Mouse (Mus musculus): Measurements from ENCODE around the gene Tk1. TPM values are rescaled to one million over a fixed set of nuclear protein-coding genes. Genes with fewer than 3 reads are reported as not detected.
A peak's percentile ranks its signal among the peaks of the same experiment; 100 is the strongest.

Gene Tk1
- polyA plus RNA-seq, 1 experiment from 2014 or later, result 86.0 TPM

- Histone ChIP-seq H3K36me3 (ENCODE audit: control insufficient read depth, insufficient read depth, low read length) (peaks cover 4% of the 10 kb centered on the region), H3K4me3 (ENCODE audit: low read depth, low read length) (peak within 1 kb of the TSS; percentile 50), H3K27ac (ENCODE audit: low read depth, low read length) (peak within 1 kb of the TSS; percentile 86), H3K4me2 (ENCODE audit: low read depth) (peak within 1 kb of the TSS; percentile 65), H3K9ac (ENCODE audit: low read length) (peak within 1 kb of the TSS; percentile 62), H3K27me3 (ENCODE audit: control insufficient read depth, insufficient read depth, low read length) (no peaks in the 10 kb centered on the region), H3K4me1 (ENCODE audit: control insufficient read depth, insufficient read depth, low read length) (peaks cover 12% of the 10 kb centered on the region; the same call in 1 of the 2 replicates), H3K9me3 (ENCODE audit: control insufficient read depth, low read length) (no peaks in the 10 kb centered on the region)
- WGBS, result under 1% methylated on average over 50 of the region's 51 CpGs
- DNase-seq (ENCODE audit: low spot score) (peak; percentile 99), ATAC-seq (ENCODE audit: insufficient read depth, low FRiP score, low TSS enrichment) (peak; percentile 92)
Observed at GRCm38 (mm10) chr11:117848985-117849671, 23.2 kb upstream of the Tk1 start, which contains the start of gene Birc5. Gene Birc5, plus strand, starts transcription at chr11:117849251.

GRCm38 (mm10) chr11:117848271-117848984 lies 22.5 kb upstream of the Tk1 start:
- Histone ChIP-seq H3K4me2 (ENCODE audit: low read depth) (peak overlapping the region; percentile 48), H3K4me1 (ENCODE audit: control insufficient read depth, insufficient read depth, low read length) (peaks cover 12% of the 10 kb centered on the region; the same call in 1 of the 2 replicates), H3K9me3 (ENCODE audit: control insufficient read depth, low read length) (no peaks in the 10 kb centered on the region), H3K27ac (ENCODE audit: low read depth, low read length) (peak overlapping the region; percentile 86), H3K36me3 (ENCODE audit: control insufficient read depth, insufficient read depth, low read length) (peaks cover 3% of the 10 kb centered on the region), H3K9ac (ENCODE audit: low read length) (peak overlapping the region; percentile 62), H3K4me3 (ENCODE audit: low read depth, low read length) (peak overlapping the region; percentile 50), H3K27me3 (ENCODE audit: control insufficient read depth, insufficient read depth, low read length) (no peaks in the 10 kb centered on the region)
- 9% methylated on average over 19 of the region's 19 CpGs for WGBS
- no peak for DNase-seq (ENCODE audit: low spot score)
- ATAC-seq (ENCODE audit: insufficient read depth, low FRiP score, low TSS enrichment), result peak; percentile 75

DNA sequence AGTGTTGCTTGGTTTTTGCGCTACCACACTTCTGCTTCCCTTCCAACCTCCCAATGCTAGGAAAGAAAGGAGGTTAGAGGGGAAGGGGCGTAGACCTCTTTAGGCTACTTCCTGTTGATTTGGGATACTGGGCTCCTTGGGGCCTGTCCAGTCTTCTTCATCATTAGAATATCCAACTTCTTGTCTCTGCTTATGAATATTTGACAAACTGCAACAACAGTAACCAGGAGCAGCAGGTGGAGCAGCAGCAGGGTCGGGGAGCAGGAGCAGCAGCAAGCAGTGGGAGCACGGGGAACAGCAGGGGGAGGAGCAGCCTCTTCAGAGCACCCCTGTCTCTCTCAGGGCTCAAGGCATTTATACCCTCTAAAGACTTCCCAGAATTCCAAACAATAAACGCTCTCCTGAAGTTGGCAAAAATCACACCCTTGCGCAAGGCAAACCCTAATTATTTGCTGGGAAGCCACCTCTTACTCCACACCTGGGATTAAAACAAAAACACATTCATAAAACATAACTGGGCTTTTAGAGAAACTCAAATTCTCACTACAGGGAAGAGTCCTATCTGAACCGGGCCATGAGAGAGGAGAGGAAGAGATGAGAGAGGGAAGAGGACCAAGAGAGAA lies 21.8 kb upstream of the Tk1 start:
- Histone ChIP-seq H3K9ac (ENCODE audit: low read length) (peak overlapping the region; percentile 62; the same call in 1 of the 2 replicates), H3K9me3 (ENCODE audit: control insufficient read depth, low read length) (no peaks in the 10 kb centered on the region), H3K27ac (ENCODE audit: low read depth, low read length) (no peak overlapping the region), H3K4me3 (ENCODE audit: low read depth, low read length) (no peak overlapping the region), H3K27me3 (ENCODE audit: control insufficient read depth, insufficient read depth, low read length) (no peaks in the 10 kb centered on the region), H3K4me2 (ENCODE audit: low read depth) (no peak overlapping the region), H3K4me1 (ENCODE audit: control insufficient read depth, insufficient read depth, low read length) (peaks cover 12% of the 10 kb centered on the region; the same call in 1 of the 2 replicates), H3K36me3 (ENCODE audit: control insufficient read depth, insufficient read depth, low read length) (peaks cover under 1% of the 10 kb centered on the region)
- WGBS, result 81% methylated on average over 7 of the region's 7 CpGs
- ATAC-seq (ENCODE audit: insufficient read depth, low FRiP score, low TSS enrichment), result no peak
- no peak for DNase-seq (ENCODE audit: low spot score)

DNA sequence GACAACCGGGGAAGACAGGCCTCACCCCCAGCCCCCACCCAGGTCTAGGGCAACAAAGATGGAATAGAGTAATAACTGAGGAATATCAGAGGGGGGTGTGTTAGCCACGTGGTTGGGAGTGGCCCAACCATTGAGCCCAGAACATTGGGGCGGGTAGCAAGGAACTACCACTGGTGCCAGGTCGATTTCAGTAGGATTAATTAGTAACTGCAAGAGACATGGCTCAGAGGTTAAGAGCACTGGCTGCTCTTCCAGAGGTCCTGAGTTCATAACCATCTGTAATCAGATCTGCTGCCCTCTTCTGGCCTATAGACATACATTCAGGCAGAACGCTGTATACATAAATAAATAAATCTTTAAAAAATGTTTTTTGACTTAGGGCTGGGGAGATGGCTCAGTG lies 20.7 kb upstream of the Tk1 start:
- no peak overlapping the region for H3K27ac ChIP-seq (ENCODE audit: low read depth, low read length)
- no peak overlapping the region for H3K4me2 ChIP-seq (ENCODE audit: low read depth)
- ATAC-seq (ENCODE audit: insufficient read depth, low FRiP score, low TSS enrichment), result no peak
- no peak for DNase-seq (ENCODE audit: low spot score)
- H3K4me1 ChIP-seq (ENCODE audit: control insufficient read depth, insufficient read depth, low read length), result peaks cover 12% of the 10 kb centered on the region; the same call in 1 of the 2 replicates
- no peak overlapping the region for H3K4me3 ChIP-seq (ENCODE audit: low read depth, low read length)
- H3K9me3 ChIP-seq (ENCODE audit: control insufficient read depth, low read length), result no peaks in the 10 kb centered on the region
- H3K27me3 ChIP-seq (ENCODE audit: control insufficient read depth, insufficient read depth, low read length), result no peaks in the 10 kb centered on the region
- no peak overlapping the region for H3K9ac ChIP-seq (ENCODE audit: low read length)
- 68% methylated on average over 5 of the region's 5 CpGs for WGBS
- no peaks in the 10 kb centered on the region; the same call in 1 of the 2 replicates for H3K36me3 ChIP-seq (ENCODE audit: control insufficient read depth, insufficient read depth, low read length)

DNA sequence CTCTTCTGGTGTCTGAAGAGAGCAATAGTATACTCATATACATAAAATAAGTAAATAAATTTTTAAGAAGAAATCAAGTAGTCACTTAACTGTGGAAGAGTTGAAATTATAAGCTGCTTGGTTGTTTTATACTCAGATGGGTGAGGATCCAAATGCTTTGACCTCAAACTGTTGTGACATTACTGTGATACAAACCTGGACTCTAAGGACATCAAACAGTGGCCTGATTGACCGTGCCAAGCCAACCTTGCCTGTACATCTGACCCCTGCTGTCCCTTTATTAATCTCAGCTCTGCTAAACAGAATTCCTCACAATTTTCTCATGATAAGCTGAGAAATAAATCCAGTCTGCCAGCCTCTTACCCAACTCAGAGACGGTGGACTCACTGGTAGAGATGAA lies 19.8 kb upstream of the Tk1 start:
- Histone ChIP-seq H3K4me1 (ENCODE audit: control insufficient read depth, insufficient read depth, low read length) (peaks cover 12% of the 10 kb centered on the region; the same call in 1 of the 2 replicates), H3K4me2 (ENCODE audit: low read depth) (no peak overlapping the region), H3K4me3 (ENCODE audit: low read depth, low read length) (no peak overlapping the region), H3K9me3 (ENCODE audit: control insufficient read depth, low read length) (no peaks in the 10 kb centered on the region), H3K36me3 (ENCODE audit: control insufficient read depth, insufficient read depth, low read length) (no peaks in the 10 kb centered on the region), H3K27ac (ENCODE audit: low read depth, low read length) (no peak overlapping the region), H3K9ac (ENCODE audit: low read length) (no peak overlapping the region), H3K27me3 (ENCODE audit: control insufficient read depth, insufficient read depth, low read length) (no peaks in the 10 kb centered on the region)
- no peak for DNase-seq (ENCODE audit: low spot score)
- 87% methylated on average over 2 of the region's 2 CpGs for WGBS
- ATAC-seq (ENCODE audit: insufficient read depth, low FRiP score, low TSS enrichment), result no peak

DNA sequence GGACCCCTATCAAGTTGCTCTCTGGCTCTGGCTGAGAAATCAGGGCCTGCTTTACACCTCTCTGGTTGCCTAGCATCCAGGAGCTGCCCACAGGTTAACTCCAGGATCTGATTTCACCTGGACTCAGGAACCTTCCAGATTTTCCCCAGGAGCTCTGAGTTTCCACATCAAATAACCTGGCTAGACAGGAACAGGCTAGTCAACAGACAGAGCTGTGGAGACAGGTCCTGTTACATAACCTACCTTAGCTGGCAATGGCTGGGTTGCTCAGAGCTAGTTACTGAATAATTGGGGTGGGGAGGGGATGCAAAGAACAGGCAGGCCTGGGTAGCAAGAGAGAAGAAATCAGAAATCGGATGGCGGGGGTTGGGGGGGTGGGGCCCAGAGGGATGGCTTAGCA lies 19.1 kb upstream of the Tk1 start:
- Histone ChIP-seq H3K4me2 (ENCODE audit: low read depth) (no peak overlapping the region), H3K36me3 (ENCODE audit: control insufficient read depth, insufficient read depth, low read length) (no peaks in the 10 kb centered on the region), H3K9ac (ENCODE audit: low read length) (no peak overlapping the region), H3K4me3 (ENCODE audit: low read depth, low read length) (no peak overlapping the region), H3K4me1 (ENCODE audit: control insufficient read depth, insufficient read depth, low read length) (peaks cover 9% of the 10 kb centered on the region; the same call in 1 of the 2 replicates), H3K27me3 (ENCODE audit: control insufficient read depth, insufficient read depth, low read length) (no peaks in the 10 kb centered on the region), H3K27ac (ENCODE audit: low read depth, low read length) (no peak overlapping the region), H3K9me3 (ENCODE audit: control insufficient read depth, low read length) (no peaks in the 10 kb centered on the region)
- ATAC-seq (ENCODE audit: insufficient read depth, low FRiP score, low TSS enrichment) (no peak), DNase-seq (ENCODE audit: low spot score) (no peak)
- WGBS, result 74% methylated on average over 2 of the region's 2 CpGs

GRCm38 (mm10) chr11:117843434-117843833 lies 17.5 kb upstream of the Tk1 start:
- WGBS, result 92% methylated on average over 2 of the region's 2 CpGs
- peaks cover 3% of the 10 kb centered on the region; the same call in 1 of the 2 replicates for H3K4me1 ChIP-seq (ENCODE audit: control insufficient read depth, insufficient read depth, low read length)
- H3K9me3 ChIP-seq (ENCODE audit: control insufficient read depth, low read length), result no peaks in the 10 kb centered on the region

GRCm38 (mm10) chr11:117840910-117841309 lies 15.0 kb upstream of the Tk1 start:
- H3K36me3 ChIP-seq (ENCODE audit: control insufficient read depth, insufficient read depth, low read length), result no peaks in the 10 kb centered on the region
- H3K4me3 ChIP-seq (ENCODE audit: low read depth, low read length), result no peak overlapping the region
- H3K9ac ChIP-seq (ENCODE audit: low read length), result no peak overlapping the region
- H3K27ac ChIP-seq (ENCODE audit: low read depth, low read length), result no peak overlapping the region
- no peak overlapping the region for H3K4me2 ChIP-seq (ENCODE audit: low read depth)
- DNase-seq (ENCODE audit: low spot score), result no peak
- H3K27me3 ChIP-seq (ENCODE audit: control insufficient read depth, insufficient read depth, low read length), result no peaks in the 10 kb centered on the region
- no peaks in the 10 kb centered on the region for H3K9me3 ChIP-seq (ENCODE audit: control insufficient read depth, low read length)
- H3K4me1 ChIP-seq (ENCODE audit: control insufficient read depth, insufficient read depth, low read length), result no peaks in the 10 kb centered on the region
- ATAC-seq (ENCODE audit: insufficient read depth, low FRiP score, low TSS enrichment), result no peak
- WGBS, result 50% methylated on average over 1 of the region's 1 CpGs

More at GRCm38 (mm10) chr11:117843434-117843833, 17.5 kb upstream of the Tk1 start:
- Histone ChIP-seq H3K4me3 (ENCODE audit: low read depth, low read length) (no peak overlapping the region), H3K27me3 (ENCODE audit: control insufficient read depth, insufficient read depth, low read length) (no peaks in the 10 kb centered on the region), H3K4me2 (ENCODE audit: low read depth) (no peak overlapping the region), H3K27ac (ENCODE audit: low read depth, low read length) (no peak overlapping the region), H3K9ac (ENCODE audit: low read length) (no peak overlapping the region), H3K36me3 (ENCODE audit: control insufficient read depth, insufficient read depth, low read length) (no peaks in the 10 kb centered on the region)
- DNase-seq (ENCODE audit: low spot score) (no peak), ATAC-seq (ENCODE audit: insufficient read depth, low FRiP score, low TSS enrichment) (no peak)
